Mouse (Mus musculus) liver, embryonic 14.5 days (tissue): ENCODE measurements around the gene Fau. TPM values are rescaled to one million over a fixed set of nuclear protein-coding genes. Genes with fewer than 3 reads are reported as not detected.

Experiments used
- ATAC-seq: fragments of 200-750 bp; cut with Nextera tagmentation; 2 replicates; pipeline ENCODE4 v1.8.0; 2017; ENCODE audit warnings: moderate number of reproducible peaks, mild to moderate bottlenecking, moderate library complexity; ENCODE audit not compliant: insufficient read depth
- DNase-seq, 3 experiments: peaks; one replicate each; pipeline ENCODE4 v3.0.0-alpha.2; 2012 to 2013; ENCODE audit warnings: low read depth in 3 of 3, low spot score in 3 of 3
- H3K27ac ChIP-seq: fragments of 300-500 bp; sonication (generic); 2 replicates; pipeline ENCODE4 v1.5.1; 2014; ENCODE audit warnings: moderate library complexity, mild to moderate bottlenecking, control low read depth, inconsistent platforms
- H3K27me3 ChIP-seq: fragments of 300-500 bp; sonication (generic); 2 replicates; pipeline ENCODE4 v1.6.1; 2014; ENCODE audit warnings: mild to moderate bottlenecking, low read length, moderate library complexity; ENCODE audit not compliant: control insufficient read depth, insufficient read depth
- H3K36me3 ChIP-seq: fragments of 300-500 bp; sonication (generic); replicated peaks from 2 replicates; pipeline ENCODE4 v1.6.1; 2014; ENCODE audit warnings: low read depth; ENCODE audit not compliant: control insufficient read depth, insufficient read depth
- H3K4me1 ChIP-seq, 2 experiments: fragments of 200-500 bp in 1 of 2; fragments of 300-500 bp in 1 of 2; sonication (generic) in 1 of 2; replicated peaks; 2 replicates each; pipeline ENCODE4 v1.6.1; 2012 to 2014; ENCODE audit warnings: antibody characterized with exemption in 1 of 2, inconsistent platforms in 1 of 2, low read length in 1 of 2; ENCODE audit not compliant: control insufficient read depth in 2 of 2, insufficient read depth in 2 of 2
- H3K4me2 ChIP-seq: fragments of 300-500 bp; sonication (generic); 2 replicates; pipeline ENCODE4 v1.6.1; 2014; ENCODE audit warnings: low read depth, mild to moderate bottlenecking, control low read depth, moderate library complexity
- H3K4me3 ChIP-seq, 2 experiments: fragments of 200-500 bp in 1 of 2; fragments of 300-500 bp in 1 of 2; sonication (generic) in 1 of 2; 2 replicates each; pipeline ENCODE4 v1.5.1; 2012 to 2014; ENCODE audit warnings: low read depth in 2 of 2, low read length in 2 of 2, mild to moderate bottlenecking in 2 of 2, control low read depth in 1 of 2, inconsistent platforms in 1 of 2, moderate library complexity in 1 of 2; ENCODE audit not compliant: insufficient read depth in 1 of 2
- H3K9ac ChIP-seq: fragments of 300-500 bp; sonication (generic); replicated peaks from 2 replicates; pipeline ENCODE4 v1.6.1; 2014; ENCODE audit warnings: mild to moderate bottlenecking, control low read depth, moderate library complexity
- H3K9me3 ChIP-seq: fragments of 300-500 bp; sonication (generic); 2 replicates; pipeline ENCODE4 v1.6.1; 2016; ENCODE audit warnings: low read length, mixed read lengths; ENCODE audit not compliant: control insufficient read depth
- CTCF ChIP-seq: IDR thresholded peaks from 2 replicates; pipeline ENCODE4 v1.5.1; 2016; ENCODE audit warnings: antibody characterized with exemption, low read depth, control low read depth
- EP300 ChIP-seq: IDR thresholded peaks from 2 replicates; pipeline ENCODE4 v1.6.1; 2016; ENCODE audit warnings: antibody characterized with exemption, low read depth
- WGBS: fragments of 180-500 bp; shearing (Covaris S2); extraction: QIAGEN DNeasy Blood & Tissue Kit; methylation state at CpG from one replicate; pipeline ENCODE4 v1.1.7; 2014; ENCODE audit not compliant: insufficient replicate concordance; 5-methylcytosine and 5-hydroxymethylcytosine counted together
- polyA plus RNA-seq, 2 experiments: library from polyadenylated mRNA; depleted of rRNA in 1 of 2; stranded (reverse) in 1 of 2; unstranded in 1 of 2; fragments of >200 nt; fragmentation: Nextera tagmentation in 1 of 2; extraction: Ambion mirVana in 1 of 2; gene quantifications; 2 replicates each; pipeline versions ENCODE4 v1.2.1 to v1.2.3; 2012 to 2014

Gene Fau
- polyA plus RNA-seq, 2 experiments = 639 to 969 TPM

DNA sequence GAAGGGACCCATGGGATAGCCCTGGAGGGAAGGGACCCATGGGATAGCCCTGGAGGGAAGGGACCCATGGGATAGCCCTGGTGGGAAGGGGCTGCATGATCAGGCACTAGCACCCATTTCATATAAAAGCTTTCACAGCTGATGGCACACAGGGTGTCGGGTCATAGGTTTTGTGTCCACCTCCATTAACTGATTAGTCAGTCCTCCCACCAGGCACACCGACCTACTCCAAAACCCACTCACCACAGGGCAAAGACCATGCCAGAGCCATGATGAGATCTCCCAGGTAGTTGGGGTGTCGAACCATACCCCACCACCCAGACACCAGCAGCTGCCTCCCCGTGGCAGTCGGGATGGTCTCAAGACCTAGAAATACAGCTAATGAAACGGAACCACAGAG, 5.4 kb downstream of the Fau start:
- 78% methylated on average over 6 of the region's 6 CpGs for WGBS
- Histone ChIP-seq H3K9me3 (no peaks in the 10 kb centered on the region), H3K4me3 (peak overlapping the region in 1 of 2 experiments; percentile 97; a peak in 1 of 4 replicates), H3K9ac (no peak overlapping the region; the same call in 1 of the 2 replicates), H3K4me2 (peak overlapping the region; percentile 86), H3K27me3 (no peaks in the 10 kb centered on the region), H3K4me1 (peaks cover 18 to 22% of the 10 kb centered on the region in 2 experiments), H3K27ac (no peak overlapping the region), H3K36me3 (peaks cover 20% of the 10 kb centered on the region)
- DNase-seq (no peak), ATAC-seq (no peak)
- no peak for TF ChIP-seq CTCF
- no peak for TF ChIP-seq EP300

DNA sequence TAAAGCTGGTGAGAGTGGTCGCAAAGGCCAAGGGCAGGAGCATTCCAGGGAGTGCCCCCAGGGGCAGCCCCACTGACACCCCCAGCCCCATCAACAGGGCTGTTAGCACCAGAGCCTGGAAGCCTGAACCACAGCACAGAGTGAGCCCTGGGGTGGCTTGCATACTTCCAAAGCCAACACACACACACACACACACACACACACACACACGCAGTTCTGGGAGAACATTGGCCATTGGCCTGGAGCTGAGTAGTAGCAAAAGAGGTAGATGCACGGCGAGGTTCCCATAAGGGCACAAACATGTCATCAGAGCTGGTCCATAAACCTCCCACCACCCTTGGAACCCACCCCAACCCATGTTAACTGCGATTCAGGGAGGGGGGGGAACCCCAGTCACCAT, 8.9 kb downstream of the Fau start:
- peak overlapping the region; percentile 51 to 60 for H3K4me3 ChIP-seq
- no peak for TF ChIP-seq EP300
- TF ChIP-seq CTCF = no peak
- peak overlapping the region; percentile 88 for H3K4me2 ChIP-seq
- no peak overlapping the region for H3K27ac ChIP-seq
- 0 out of 2 replicates have a peak, but pooled peaks cover 3% of the 10 kb centered on the region for H3K36me3 ChIP-seq
- no peak overlapping the region for H3K9ac ChIP-seq
- H3K4me1 ChIP-seq = peaks cover 11 to 14% of the 10 kb centered on the region in 2 experiments
- ATAC-seq (no peak), DNase-seq (no peak)
- H3K27me3 ChIP-seq = no peaks in the 10 kb centered on the region
- WGBS = 41% methylated on average over 5 of the region's 5 CpGs
- H3K9me3 ChIP-seq = no peaks in the 10 kb centered on the region

DNA sequence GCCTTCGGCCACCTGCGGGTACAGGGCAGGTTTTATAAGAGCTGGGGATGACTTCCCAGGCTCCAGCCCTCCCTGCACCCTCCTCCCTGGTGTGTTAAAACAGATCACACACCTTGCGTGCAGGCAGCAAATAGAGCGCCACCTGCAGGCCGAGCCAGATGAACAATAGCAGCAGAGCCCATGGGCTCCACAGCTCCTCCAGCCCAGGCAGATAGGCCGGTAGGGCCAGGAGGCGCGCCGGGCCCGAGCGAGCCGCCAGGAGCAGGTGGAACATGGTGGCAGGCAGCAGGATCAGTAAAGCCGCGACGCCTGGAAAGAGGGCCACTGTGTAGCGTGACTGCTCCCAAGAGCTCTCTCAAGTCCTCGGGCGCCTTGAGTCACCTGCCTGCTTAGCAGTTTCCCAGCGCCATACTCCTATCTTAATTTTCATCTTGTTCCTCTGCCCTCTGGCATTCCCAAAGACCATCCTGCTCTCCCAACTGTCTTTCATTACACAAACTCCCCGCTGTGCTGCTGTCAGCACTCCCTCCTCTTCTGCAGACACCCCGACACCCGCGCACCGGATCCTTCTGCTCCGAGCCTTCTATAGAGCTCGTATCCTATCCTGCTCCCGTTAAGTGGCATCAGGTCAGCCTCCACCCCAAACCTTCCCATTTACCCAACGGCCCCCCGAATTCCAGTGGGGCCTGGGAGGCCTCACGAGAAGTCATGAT, 9.5 kb downstream of the Fau start:
- Histone ChIP-seq H3K4me1 (peaks cover 11 to 13% of the 10 kb centered on the region in 2 experiments), H3K4me3 (peak overlapping the region; percentile 51 to 60), H3K27ac (peak overlapping the region; percentile 56), H3K9ac (peak overlapping the region; percentile 58), H3K9me3 (no peaks in the 10 kb centered on the region), H3K27me3 (no peaks in the 10 kb centered on the region), H3K4me2 (peak overlapping the region; percentile 88), H3K36me3 (0 out of 2 replicates have a peak, but pooled peaks cover 3% of the 10 kb centered on the region)
- DNase-seq (peak; percentile 72 to 77 (median 74)), ATAC-seq (peak; percentile 69)
- no peak for TF ChIP-seq EP300
- TF ChIP-seq CTCF = peak; percentile 97
- WGBS = under 1% methylated on average over 30 of the region's 30 CpGs

DNA sequence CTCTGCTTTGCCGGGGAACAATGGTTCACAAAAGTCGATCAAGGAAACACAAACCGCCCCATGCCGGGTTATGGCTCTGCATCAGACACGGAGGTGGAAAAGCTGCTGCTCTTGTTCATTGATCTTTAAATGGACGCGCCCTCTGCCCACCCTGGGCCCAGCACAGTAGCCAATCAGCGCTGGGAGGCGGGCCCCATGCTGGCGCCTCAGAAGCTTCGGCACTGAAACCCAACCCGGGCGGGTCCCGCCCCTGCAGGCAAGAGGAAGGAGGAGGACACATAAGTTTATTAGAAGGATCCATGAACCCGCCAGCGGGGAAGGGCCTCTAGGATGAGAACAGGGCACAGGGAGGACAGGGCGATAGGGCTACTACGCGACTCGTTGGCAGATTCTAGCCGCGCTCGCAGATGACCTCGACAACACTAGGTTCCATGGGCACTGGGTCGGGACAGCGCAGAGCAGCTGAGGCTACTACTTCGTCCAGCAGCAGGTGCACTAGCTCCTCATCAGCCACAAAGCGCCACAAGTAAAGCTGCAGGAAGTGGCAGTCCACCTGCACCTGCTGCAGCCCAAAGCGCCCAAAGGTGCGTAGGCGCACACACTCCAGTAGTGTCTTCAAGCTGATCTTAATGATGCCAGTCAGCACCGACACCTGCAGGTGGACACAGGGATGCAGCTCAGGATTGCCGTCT, 10.2 kb downstream of the Fau start, which contains the start of gene Tm7sf2:
Tm7sf2 (minus strand) TSS at position 650 of the 692 bp plus-strand sequence.
- H3K27ac ChIP-seq = peak within 1 kb of the TSS; percentile 56
- no peak for TF ChIP-seq EP300
- TF ChIP-seq CTCF = 0 out of 2 replicates have a peak, but pooled peaks have one; percentile 11
- WGBS = 17% methylated on average over 33 of the region's 33 CpGs
- peak; percentile 86 for ATAC-seq
- no peaks in the 10 kb centered on the region for H3K9me3 ChIP-seq
- peak within 1 kb of the TSS; percentile 58 for H3K9ac ChIP-seq
- no peaks in the 10 kb centered on the region for H3K27me3 ChIP-seq
- H3K4me1 ChIP-seq = peaks cover 5 to 7% of the 10 kb centered on the region in 2 experiments
- 0 out of 2 replicates have a peak, but pooled peaks cover 3% of the 10 kb centered on the region for H3K36me3 ChIP-seq
- H3K4me2 ChIP-seq = peak within 1 kb of the TSS; percentile 88
- H3K4me3 ChIP-seq = peak within 1 kb of the TSS; percentile 51 to 60
- DNase-seq = peak; percentile 80 to 84 (median 80)

DNA sequence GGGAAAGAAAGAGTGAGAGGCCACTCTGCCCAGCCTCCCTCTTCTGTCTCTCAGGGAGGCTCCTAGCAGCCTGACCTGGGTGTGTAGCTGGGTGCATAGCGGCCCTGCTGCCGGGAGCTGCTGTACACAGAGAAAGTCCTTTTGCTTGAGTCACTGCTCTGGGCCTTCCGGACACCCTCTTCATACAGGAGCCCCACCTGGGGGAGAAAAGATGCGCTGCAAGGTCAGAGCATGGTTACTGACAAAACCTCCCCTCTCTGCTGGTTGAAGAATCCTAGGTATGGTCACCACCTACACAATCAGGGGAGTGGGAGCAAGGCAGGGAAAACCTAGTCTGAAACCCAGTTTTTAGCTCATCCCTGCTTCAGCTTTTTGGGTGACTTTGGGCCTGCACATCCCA, 11.3 kb downstream of the Fau start:
- Histone ChIP-seq H3K4me2 (no peak overlapping the region), H3K4me1 (peaks cover 5 to 7% of the 10 kb centered on the region in 2 experiments), H3K27ac (no peak overlapping the region), H3K36me3 (0 out of 2 replicates have a peak, but pooled peaks cover 3% of the 10 kb centered on the region), H3K9ac (no peak overlapping the region), H3K4me3 (no peak overlapping the region), H3K27me3 (no peaks in the 10 kb centered on the region), H3K9me3 (no peaks in the 10 kb centered on the region)
- ATAC-seq (no peak), DNase-seq (no peak)
- TF ChIP-seq EP300 = no peak
- TF ChIP-seq CTCF = no peak; the same call in 1 of the 2 replicates
- 67% methylated on average over 4 of the region's 4 CpGs for WGBS
